Mouse (Mus musculus) ES-E14 (cell line): ENCODE data around the gene Sdccag8. TPM values are rescaled to one million over a fixed set of nuclear protein-coding genes. Genes with fewer than 3 reads are reported as not detected.

Experiments
- DNase-seq: peaks from one replicate; pipeline ENCODE4 v3.0.0-alpha.2; 2013; ENCODE audit warnings: low read depth, low spot score
- H3K27ac ChIP-seq: 2 replicates; pipeline ENCODE4 v1.5.1; 2012; ENCODE audit warnings: low read depth, mild to moderate bottlenecking, low read length, moderate library complexity, mixed read lengths; ENCODE audit not compliant: poor library complexity, insufficient read depth, severe bottlenecking
- H3K36me3 ChIP-seq: 2 replicates; pipeline ENCODE4 v1.6.1; 2012; ENCODE audit warnings: mild to moderate bottlenecking, low read length, moderate library complexity, mixed read lengths; ENCODE audit not compliant: control insufficient read depth, poor library complexity, insufficient read depth, severe bottlenecking
- H3K4me1 ChIP-seq, 2 experiments: fragments of 150-350 bp in 1 of 2; sonication (generic) in 1 of 2; 2 replicates each; pipeline ENCODE4 v1.6.1; 2012; ENCODE audit warnings: low read length in 2 of 2, mild to moderate bottlenecking in 1 of 2, mixed read lengths in 1 of 2; ENCODE audit not compliant: control insufficient read depth in 2 of 2, insufficient read depth in 2 of 2, poor library complexity in 1 of 2
- H3K4me3 ChIP-seq, 2 experiments: fragments of 150-350 bp in 1 of 2; sonication (generic) in 1 of 2; 2 replicates each; pipeline ENCODE4 v1.5.1; 2012; ENCODE audit warnings: low read length in 2 of 2, low read depth in 1 of 2, mild to moderate bottlenecking in 1 of 2, mixed read lengths in 1 of 2; ENCODE audit not compliant: insufficient read depth in 1 of 2, poor library complexity in 1 of 2, severe bottlenecking in 1 of 2
- H3K9ac ChIP-seq: 2 replicates; pipeline ENCODE4 v1.6.1; 2012; ENCODE audit warnings: low read depth, mild to moderate bottlenecking, low read length, mixed read lengths; ENCODE audit not compliant: poor library complexity, insufficient read depth, severe bottlenecking
- H3K9me3 ChIP-seq: fragments of 150-350 bp; sonication (generic); 2 replicates; pipeline ENCODE4 v1.6.1; 2012; ENCODE audit warnings: low read depth, mild to moderate bottlenecking, low read length; ENCODE audit not compliant: control insufficient read depth, insufficient read depth
- CHD2 ChIP-seq: IDR thresholded peaks from 2 replicates; pipeline ENCODE4 v1.6.1; 2014; ENCODE audit warnings: mild to moderate bottlenecking, low read depth, low read length, inconsistent platforms
- HCFC1 ChIP-seq: IDR thresholded peaks from 2 replicates; pipeline ENCODE4 v1.6.1; 2012; ENCODE audit warnings: low read length, inconsistent platforms, borderline replicate concordance; ENCODE audit not compliant: insufficient read depth
- MAFK ChIP-seq: IDR thresholded peaks from 2 replicates; pipeline ENCODE4 v1.6.1; 2014; ENCODE audit warnings: mild to moderate bottlenecking, low read depth, low read length, inconsistent platforms; ENCODE audit not compliant: insufficient read depth
- ZC3H11A ChIP-seq: IDR thresholded peaks from 2 replicates; pipeline ENCODE4 v1.6.1; 2012; ENCODE audit warnings: low read depth, mild to moderate bottlenecking, inconsistent platforms, low read length, borderline replicate concordance
- ZNF384 ChIP-seq: IDR thresholded peaks from 2 replicates; pipeline ENCODE4 v1.6.1; 2012; ENCODE audit warnings: low read depth, low read length, inconsistent platforms
- in situ Hi-C, 2 experiments: fragments of 600-800 bp; cut with MboI; formaldehyde crosslinking; loops; one replicate each; pipeline ENCODE4 v1.15.1; 2025; ENCODE audit warnings: low sequenced_read_pairs in 2 of 2, inconsistent platforms in 1 of 2; ENCODE audit not compliant: unreplicated experiment in 2 of 2
- total RNA-seq: library from RNA; depleted of rRNA; stranded (reverse); fragments of 300-350 nt; gene quantifications from 2 replicates; pipeline ENCODE4 v1.2.3, GENCODE M21; 2012

Sdccag8 gene
- total RNA-seq, 1 experiment: 5.0 TPM

DNA sequence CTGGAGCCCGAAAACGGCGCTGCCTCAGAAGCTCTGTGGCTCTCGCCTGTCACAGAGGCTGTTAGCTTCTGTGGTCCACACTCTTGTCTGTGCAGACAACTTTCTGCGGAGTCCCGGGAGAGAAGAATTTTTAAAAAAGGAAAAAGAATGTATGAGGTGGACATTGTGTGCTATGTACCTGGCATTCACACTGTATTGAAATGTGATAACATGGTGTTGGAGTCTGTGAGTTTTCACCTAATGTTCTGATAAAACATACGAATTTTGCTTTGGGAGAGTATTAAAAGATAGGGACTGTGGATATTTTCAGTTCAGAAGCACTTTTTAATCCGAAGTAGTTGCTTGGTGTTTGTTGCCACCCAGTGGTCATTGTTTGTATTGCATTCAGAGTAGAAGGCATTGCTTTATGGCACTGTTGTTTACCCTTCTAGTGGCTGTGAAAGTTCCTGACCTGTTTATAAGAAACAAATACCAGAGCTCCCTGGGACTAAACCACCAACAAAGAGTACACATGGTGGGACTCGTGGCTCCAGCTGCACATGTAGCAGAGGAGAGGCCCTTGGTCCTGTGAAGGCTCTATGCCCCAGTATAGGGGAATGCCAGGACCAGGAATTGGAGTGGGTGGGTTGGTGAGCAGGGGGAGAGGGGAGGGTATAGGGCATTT, 47.7 kb downstream of the Sdccag8 start:
- no peak overlapping the region for H3K9ac ChIP-seq

DNA sequence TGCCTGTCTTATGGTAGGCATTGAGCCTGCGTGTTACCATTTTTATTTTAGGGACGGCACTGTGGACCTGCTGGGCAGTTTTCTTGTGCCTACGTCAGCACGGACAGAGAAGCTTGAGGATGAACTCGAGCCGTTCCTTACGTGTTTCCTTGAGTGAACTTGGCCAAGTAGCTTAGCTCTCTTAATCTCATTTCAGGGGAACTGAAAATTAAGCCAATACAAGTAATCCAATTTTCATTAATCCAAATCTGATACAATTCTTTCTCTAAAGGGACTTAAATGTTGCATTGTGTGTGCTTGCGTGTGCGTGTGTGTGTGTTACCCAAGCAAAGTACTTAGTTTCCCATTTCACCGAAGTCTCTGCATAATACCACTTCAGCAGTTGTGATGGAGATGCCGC, 56.0 kb downstream of the Sdccag8 start:
- Histone ChIP-seq H3K9me3 (no peaks in the 10 kb centered on the region), H3K4me1 (no peaks in the 10 kb centered on the region), H3K36me3 (no peaks in the 10 kb centered on the region), H3K4me3 (no peak overlapping the region), H3K9ac (no peak overlapping the region), H3K27ac (no peak overlapping the region)
- TF ChIP-seq HCFC1: no peak
- TF ChIP-seq ZNF384: no peak
- TF ChIP-seq MAFK: no peak
- no peak for TF ChIP-seq CHD2
- TF ChIP-seq ZC3H11A: no peak
- DNase-seq: no peak
- in situ Hi-C loops: loop anchor here in 1 of 2 experiments (10.0 kb wide), 1 partner anchor 814 kb away; no protein-coding TSS in a partner anchor

More for the DNA sequence above, 47.7 kb downstream of the Sdccag8 start:
- DNase-seq: peak; percentile 63
- H3K36me3 ChIP-seq: no peaks in the 10 kb centered on the region
- no peak overlapping the region for H3K27ac ChIP-seq
- no peaks in the 10 kb centered on the region for H3K9me3 ChIP-seq
- no peaks in the 10 kb centered on the region for H3K4me1 ChIP-seq
- no peak overlapping the region for H3K4me3 ChIP-seq
- TF ChIP-seq ZC3H11A: 0 out of 2 replicates have a peak, but pooled peaks have one; percentile 41
- TF ChIP-seq MAFK: no peak
- no peak for TF ChIP-seq CHD2
- no peak for TF ChIP-seq ZNF384
- TF ChIP-seq HCFC1: no peak
- in situ Hi-C loops: no loop called here

DNA sequence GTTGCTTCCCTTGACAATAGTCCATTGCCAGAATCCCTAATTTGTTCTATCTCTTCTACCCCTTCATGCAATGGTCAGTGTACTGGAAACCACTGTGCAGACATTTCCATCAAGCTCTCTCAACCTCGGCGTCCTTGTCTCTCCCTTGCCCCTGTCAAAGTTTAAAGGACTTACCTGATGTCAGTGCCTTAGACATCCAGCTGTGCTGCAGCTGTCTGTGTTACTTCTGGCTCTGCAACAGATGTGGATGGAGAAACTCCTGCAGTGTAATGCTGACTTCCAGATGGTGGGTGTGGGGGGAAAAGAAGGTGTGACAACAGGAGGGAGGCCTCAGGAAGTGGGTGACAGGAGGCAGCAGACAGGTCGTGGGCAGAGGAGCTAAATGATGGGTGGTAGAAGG, 57.5 kb downstream of the Sdccag8 start:
- Histone ChIP-seq H3K36me3 (no peaks in the 10 kb centered on the region), H3K4me3 (no peak overlapping the region), H3K4me1 (no peaks in the 10 kb centered on the region), H3K9me3 (no peaks in the 10 kb centered on the region), H3K9ac (no peak overlapping the region), H3K27ac (no peak overlapping the region)
- DNase-seq: no peak
- in situ Hi-C loops: loop anchor here in 1 of 2 experiments (10.0 kb wide), 1 partner anchor 813 kb away; no protein-coding TSS in a partner anchor
- TF ChIP-seq ZNF384 (no peak), ZC3H11A (no peak), HCFC1 (no peak), CHD2 (no peak), MAFK (no peak)

DNA sequence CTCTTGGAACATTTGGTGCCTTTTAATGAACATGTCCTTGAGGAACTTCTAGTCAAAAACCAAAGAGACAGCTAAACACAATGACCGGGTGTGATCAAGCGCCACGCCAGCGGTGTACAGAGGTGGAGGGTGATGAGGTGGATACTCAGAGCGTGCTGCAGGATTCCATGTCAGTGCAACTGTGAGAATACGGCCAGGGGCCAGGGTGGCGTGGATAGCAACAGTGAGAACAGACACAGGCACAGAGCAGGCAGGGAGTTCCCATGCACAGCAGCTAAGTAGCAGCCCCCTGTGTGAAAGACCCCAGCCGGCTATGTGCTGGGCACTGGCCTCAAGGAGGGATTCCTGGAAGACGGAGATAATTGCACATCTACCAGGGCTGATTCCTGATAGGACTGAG, 59.0 kb downstream of the Sdccag8 start:
- TF ChIP-seq HCFC1: no peak
- TF ChIP-seq CHD2: no peak
- no peak for TF ChIP-seq MAFK
- TF ChIP-seq ZC3H11A: no peak
- TF ChIP-seq ZNF384: no peak
- H3K4me3 ChIP-seq: no peak overlapping the region
- no peak overlapping the region for H3K9ac ChIP-seq
- H3K9me3 ChIP-seq: no peaks in the 10 kb centered on the region
- in situ Hi-C loops: loop anchor here in 1 of 2 experiments (10.0 kb wide), 1 partner anchor 811 kb away; no protein-coding TSS in a partner anchor
- no peaks in the 10 kb centered on the region for H3K36me3 ChIP-seq
- H3K4me1 ChIP-seq: no peaks in the 10 kb centered on the region
- no peak overlapping the region for H3K27ac ChIP-seq
- DNase-seq: no peak

DNA sequence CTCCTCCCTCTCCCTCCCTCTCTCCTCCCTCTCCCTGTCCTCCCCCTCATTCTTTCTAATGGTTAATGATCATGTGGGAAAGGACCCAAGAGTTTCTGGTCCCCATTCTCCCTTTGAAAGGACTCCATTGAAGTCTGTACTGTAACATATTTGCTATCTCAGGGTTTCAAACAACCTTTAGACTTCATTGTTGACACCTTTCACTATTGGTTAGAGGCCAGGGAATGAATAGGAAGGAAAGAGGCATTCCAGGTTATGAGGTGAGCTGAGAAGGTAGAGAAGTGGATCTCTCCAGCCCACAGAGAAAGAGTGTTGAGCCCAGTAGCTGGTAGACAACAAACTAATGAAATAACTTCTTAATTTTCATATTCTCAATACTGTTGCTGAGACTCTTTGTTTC, 59.7 kb downstream of the Sdccag8 start:
- Histone ChIP-seq H3K27ac (no peak overlapping the region), H3K9ac (no peak overlapping the region), H3K9me3 (no peaks in the 10 kb centered on the region), H3K4me1 (no peaks in the 10 kb centered on the region), H3K36me3 (no peaks in the 10 kb centered on the region), H3K4me3 (no peak overlapping the region)
- in situ Hi-C loops: loop anchor here in 1 of 2 experiments (10.0 kb wide), 1 partner anchor 811 kb away; no protein-coding TSS in a partner anchor
- TF ChIP-seq CHD2 (no peak), MAFK (no peak), ZNF384 (no peak), HCFC1 (no peak), ZC3H11A (no peak)
- DNase-seq: no peak
